Mouse (Mus musculus): ENCODE results near the gene Vmn1r148. TPM values are rescaled to one million over a fixed set of nuclear protein-coding genes. Genes with fewer than 3 reads are reported as not detected.
"Not testable (repeated sequence)": the region's sequence is repeated elsewhere in the genome, so short reads cannot be mapped to it uniquely, and the experiment has no call there.

The Vmn1r148 gene
- polyA plus RNA-seq (2015; fragmentation: Nextera tagmentation; extraction: Ambion mirVana): not detected in 2 replicates

- no CpG with 5 or more reads among the region's 3 CpGs for WGBS
- H3K27me3 ChIP-seq (replicated peaks); H3K27ac ChIP-seq; H3K36me3 ChIP-seq (replicated peaks); H3K4me1 ChIP-seq; H3K4me3 ChIP-seq; ATAC-seq (replicated peaks); H3K9ac ChIP-seq; H3K4me2 ChIP-seq; H3K9me3 ChIP-seq: not testable (repeated sequence)
Measured at GRCm38 (mm10) chr7:22413283-22413682, at the start of gene Vmn1r148. Vmn1r148 (plus strand) TSS chr7:22413583.

GRCm38 (mm10) chr7:22370939-22371338, 42.4 kb upstream of the Vmn1r148 start, which contains the start of gene Gm8660:
Gm8660 (minus strand) TSS chr7:22371039.
- H3K36me3 ChIP-seq (replicated peaks); H3K27me3 ChIP-seq (replicated peaks); H3K9me3 ChIP-seq; H3K4me1 ChIP-seq; H3K4me3 ChIP-seq; H3K9ac ChIP-seq; ATAC-seq (replicated peaks); H3K4me2 ChIP-seq; H3K27ac ChIP-seq: not testable (repeated sequence)
- WGBS: no CpG with 5 or more reads among the region's 1 CpGs

- H3K9ac ChIP-seq; H3K36me3 ChIP-seq (replicated peaks); H3K27ac ChIP-seq; H3K9me3 ChIP-seq; ATAC-seq (replicated peaks); H3K4me1 ChIP-seq; H3K4me3 ChIP-seq; H3K27me3 ChIP-seq (replicated peaks); H3K4me2 ChIP-seq: not testable (repeated sequence)
- no CpG with 5 or more reads among the region's 2 CpGs for WGBS
Measured at GRCm38 (mm10) chr7:22438129-22438528, 24.7 kb downstream of the Vmn1r148 start, which contains the start of gene Vmn1r149. Vmn1r149 (minus strand) TSS chr7:22438229.

- H3K4me1 ChIP-seq; H3K4me2 ChIP-seq; H3K9ac ChIP-seq; H3K27me3 ChIP-seq (replicated peaks); H3K4me3 ChIP-seq; H3K36me3 ChIP-seq (replicated peaks); H3K9me3 ChIP-seq; ATAC-seq (replicated peaks); H3K27ac ChIP-seq: not testable (repeated sequence)
- WGBS: no CpG with 5 or more reads among the region's 5 CpGs
Measured at GRCm38 (mm10) chr7:22463975-22464374, 50.6 kb downstream of the Vmn1r148 start, which contains the start of gene Gm10665. Gm10665 (minus strand) TSS chr7:22464075.

Other genes starting within 250 kb of the Vmn1r148 start
- gene Vmn1r142, start 249.5 kb upstream of the Vmn1r148 start, polyA plus RNA-seq (2015; fragmentation: Nextera tagmentation; extraction: Ambion mirVana): not detected in 2 replicates
- not detected in 2 replicates for gene Vmn1r143, start 224.2 kb upstream of the Vmn1r148 start, polyA plus RNA-seq (2015; fragmentation: Nextera tagmentation; extraction: Ambion mirVana)
- gene Gm8653, start 212.3 kb upstream of the Vmn1r148 start, polyA plus RNA-seq (2015; fragmentation: Nextera tagmentation; extraction: Ambion mirVana): not detected in 2 replicates
- gene Gm8453, start 184.1 kb upstream of the Vmn1r148 start, polyA plus RNA-seq (2015; fragmentation: Nextera tagmentation; extraction: Ambion mirVana): not detected in 2 replicates
- not detected in 2 replicates for gene Gm4187, start 83.9 kb upstream of the Vmn1r148 start, polyA plus RNA-seq (2015; fragmentation: Nextera tagmentation; extraction: Ambion mirVana)
- not detected in 2 replicates for gene Gm8660, start 42.5 kb upstream of the Vmn1r148 start, polyA plus RNA-seq (2015; fragmentation: Nextera tagmentation; extraction: Ambion mirVana)
- gene Vmn1r149, start 24.6 kb downstream of the Vmn1r148 start, polyA plus RNA-seq (2015; fragmentation: Nextera tagmentation; extraction: Ambion mirVana): not detected in 2 replicates
- not detected in 2 replicates for gene Gm10665, start 50.5 kb downstream of the Vmn1r148 start, polyA plus RNA-seq (2015; fragmentation: Nextera tagmentation; extraction: Ambion mirVana)
- gene Vmn1r151, start 86.1 kb downstream of the Vmn1r148 start, polyA plus RNA-seq (2015; fragmentation: Nextera tagmentation; extraction: Ambion mirVana): not detected in 2 replicates
- not detected in 2 replicates for gene Vmn1r152, start 109.4 kb downstream of the Vmn1r148 start, polyA plus RNA-seq (2015; fragmentation: Nextera tagmentation; extraction: Ambion mirVana)
- not detected in 2 replicates for gene Gm8677, start 121.3 kb downstream of the Vmn1r148 start, polyA plus RNA-seq (2015; fragmentation: Nextera tagmentation; extraction: Ambion mirVana)
- gene Gm4201, start 151.8 kb downstream of the Vmn1r148 start, polyA plus RNA-seq (2015; fragmentation: Nextera tagmentation; extraction: Ambion mirVana): not detected in 2 replicates
- gene Gm4565, start 174.5 kb downstream of the Vmn1r148 start, polyA plus RNA-seq (2015; fragmentation: Nextera tagmentation; extraction: Ambion mirVana): not detected in 2 replicates
- gene Vmn1r155, start 244.4 kb downstream of the Vmn1r148 start, polyA plus RNA-seq (2015; fragmentation: Nextera tagmentation; extraction: Ambion mirVana): not detected in 2 replicates

Data from midbrain, embryonic 15.5 days (tissue).